Mouse (Mus musculus) natural killer cell, adult 2 months (primary cell): Measurements from ENCODE around the gene Msx3.

ENCODE experiments used
- DNase-seq, 2 experiments: peaks; one replicate each; pipeline ENCODE4 v3.0.0; 2022; ENCODE audit warnings: low spot score in 2 of 2

The Msx3 gene

DNA sequence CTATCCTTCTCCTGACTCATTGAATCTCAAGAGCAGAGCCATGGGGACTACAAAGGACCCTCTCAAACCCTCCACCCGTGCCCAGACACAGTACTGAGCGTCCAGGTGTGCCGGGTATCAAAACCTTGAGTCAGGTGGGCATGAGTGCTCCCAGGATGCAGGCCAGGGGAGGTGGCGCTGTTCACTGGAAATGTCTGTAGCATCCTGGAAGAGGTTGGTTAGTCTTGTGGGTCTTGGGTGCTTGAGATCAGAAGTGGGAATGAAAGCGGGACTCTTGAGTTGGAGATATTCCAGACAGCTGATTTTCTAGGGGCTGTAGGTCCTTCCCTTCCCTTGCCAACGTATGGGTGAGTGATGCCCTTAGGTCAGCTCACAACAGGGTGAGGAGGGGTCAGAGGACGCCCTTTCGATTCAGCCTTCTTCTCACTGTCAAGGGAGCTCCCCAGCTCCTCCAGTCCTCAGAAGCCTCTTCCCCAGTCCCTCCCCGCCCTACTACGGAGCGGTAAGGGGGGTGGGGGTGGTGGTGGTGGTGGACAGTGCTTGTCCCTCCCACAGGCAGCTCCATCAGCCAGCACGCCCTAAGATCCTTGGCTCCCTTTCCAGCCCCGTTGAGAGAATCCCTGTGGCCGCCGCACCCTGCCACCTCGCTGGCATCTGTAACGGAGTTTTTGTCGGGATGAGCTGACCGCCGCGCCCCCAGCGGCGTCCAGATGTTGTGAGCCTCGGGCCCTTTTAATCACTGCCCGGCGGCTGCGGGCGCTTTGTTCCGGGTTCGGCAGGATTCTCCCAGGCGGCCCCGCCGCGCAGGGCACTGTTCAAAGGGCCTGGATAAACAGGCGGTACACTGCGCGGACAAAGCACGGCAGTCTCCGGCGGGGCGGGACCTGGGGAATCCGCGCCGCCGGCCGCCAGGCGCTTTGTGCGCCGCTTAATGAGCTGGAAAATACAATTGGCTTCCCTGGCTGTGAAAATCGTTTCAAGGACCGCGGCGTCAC is 8.8 kb upstream of the Msx3 start:
- DNase-seq = no peak

DNA sequence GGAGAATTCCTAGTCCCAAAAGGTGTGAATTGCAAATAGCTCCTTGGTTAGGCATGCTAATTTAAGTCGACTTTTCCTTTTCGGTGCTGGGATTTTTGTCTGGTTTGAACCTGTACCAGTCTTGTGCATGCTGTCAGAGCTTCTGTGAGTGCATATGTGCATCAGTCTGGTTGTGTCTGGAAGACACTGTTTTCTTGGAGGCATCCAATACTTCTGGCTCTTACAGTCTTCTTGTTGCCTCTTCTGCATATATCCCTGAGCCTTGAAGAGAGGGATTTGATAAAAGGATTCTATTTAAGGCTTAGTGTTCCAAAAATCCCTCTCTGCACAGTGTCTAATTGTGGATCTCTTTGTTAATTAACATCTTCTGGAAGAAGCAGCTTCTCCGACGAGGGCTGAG is 5.2 kb upstream of the Msx3 start:
- DNase-seq = no peak

DNA sequence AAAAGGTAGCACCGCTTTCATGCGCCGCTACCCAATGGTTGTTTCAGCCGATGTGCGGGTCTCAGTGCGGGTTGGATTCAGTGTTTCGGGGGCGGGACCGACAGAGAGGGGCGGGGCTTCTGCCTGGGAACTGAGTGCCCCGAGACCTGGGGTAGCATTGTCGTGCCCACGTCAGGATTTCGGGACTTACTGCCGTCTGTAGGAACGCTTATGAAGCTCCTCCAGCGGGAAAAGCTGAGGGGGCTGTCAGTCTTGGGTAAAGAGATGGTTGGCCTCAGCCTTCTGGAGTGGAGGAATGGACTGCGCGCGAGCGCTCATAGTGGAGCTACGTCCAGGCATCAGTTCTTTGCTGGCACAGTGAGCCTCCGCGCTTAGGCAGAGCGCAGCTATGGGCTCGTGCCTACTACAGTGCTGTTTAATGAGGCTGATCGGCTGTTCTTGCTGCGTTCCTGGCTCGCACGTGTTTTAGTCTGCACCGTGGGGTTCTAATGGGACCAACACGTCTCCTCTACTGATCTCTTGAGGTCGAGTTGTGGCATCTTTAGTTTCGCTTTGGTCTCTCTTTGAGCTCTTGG is 313 bp upstream of the Msx3 start:
- no peak for DNase-seq

DNA sequence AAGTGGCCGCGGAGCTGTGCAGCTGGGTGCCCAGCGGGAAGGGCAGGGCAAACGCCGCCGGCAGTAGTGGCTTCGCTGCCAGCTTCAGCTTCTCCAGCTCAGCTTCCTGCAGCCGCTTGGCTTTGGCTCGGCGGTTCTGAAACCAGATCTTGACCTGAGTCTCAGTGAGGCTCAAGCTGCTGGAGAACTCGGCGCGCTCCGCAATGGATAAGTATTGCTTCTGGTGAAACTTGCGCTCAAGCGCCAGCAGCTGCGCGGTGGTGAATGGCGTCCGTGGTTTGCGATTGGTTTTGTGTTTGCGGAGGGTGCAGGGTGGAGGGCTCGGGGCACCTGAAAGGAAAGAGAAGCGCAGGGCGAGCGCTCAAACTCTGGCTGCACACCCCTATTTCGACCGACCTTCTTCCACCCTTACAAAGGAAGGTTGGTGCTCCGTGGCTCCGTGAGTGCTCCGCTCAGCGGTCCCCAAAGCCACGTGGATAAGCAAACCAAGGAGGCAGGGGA is 1.0 kb downstream of the Msx3 start:
- DNase-seq = no peak

DNA sequence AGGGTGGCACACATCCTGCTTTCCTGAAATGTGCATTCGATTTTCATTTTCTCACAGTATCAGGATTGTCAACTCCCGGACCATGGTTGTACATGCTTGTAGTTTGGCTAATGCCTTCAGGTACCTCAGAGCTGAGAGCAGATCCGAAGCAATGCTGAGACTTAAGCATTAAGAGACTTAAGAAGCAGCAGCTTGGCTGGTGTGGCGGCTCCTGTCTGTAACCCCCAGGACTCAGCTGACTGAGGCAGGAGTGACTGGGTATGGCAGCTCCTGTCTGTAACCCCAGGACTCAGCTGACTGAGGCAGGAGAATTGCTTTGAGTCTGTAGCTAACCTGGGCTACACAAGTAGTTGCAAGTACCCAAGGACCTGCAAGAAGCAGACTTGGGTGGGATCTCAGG is 3.3 kb downstream of the Msx3 start:
- no peak for DNase-seq

DNA sequence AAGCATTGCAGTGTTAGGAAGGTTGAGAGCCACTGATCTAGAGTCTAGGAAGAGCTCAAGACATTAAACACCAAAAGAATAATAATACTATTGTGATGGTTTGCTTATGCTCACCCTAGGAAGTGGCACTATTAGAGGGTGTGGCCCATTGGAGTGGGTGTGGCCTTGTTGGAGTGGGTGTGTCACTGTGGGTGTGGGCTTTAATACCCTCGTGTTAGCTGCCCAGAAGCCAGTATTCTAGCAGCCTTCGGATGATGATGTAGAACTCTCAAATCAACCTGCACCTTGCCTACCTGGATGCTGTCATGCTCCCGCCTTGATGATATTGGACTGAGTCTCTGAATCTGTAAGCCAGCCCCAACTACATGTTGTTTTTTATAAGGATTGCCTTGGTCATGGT is 6.2 kb downstream of the Msx3 start:
- DNase-seq = no peak

DNA sequence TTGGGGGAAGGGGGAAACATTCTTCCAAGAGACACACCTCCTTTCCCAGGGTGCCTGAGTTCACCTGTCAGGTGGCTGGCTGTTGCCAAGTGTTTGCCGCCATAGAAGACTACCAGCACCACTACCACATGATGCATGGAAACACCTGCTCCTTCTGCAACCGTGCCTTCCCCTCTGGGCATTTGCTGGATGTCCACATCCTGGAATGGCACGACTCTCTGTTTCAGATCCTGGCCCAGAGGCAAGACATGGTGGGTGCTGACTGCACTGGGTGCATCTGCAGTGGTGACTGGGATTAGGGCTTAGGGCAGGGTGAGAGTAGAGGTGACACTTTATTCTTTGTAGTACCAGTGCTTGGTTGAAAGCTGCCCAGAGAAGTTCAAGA is 11.7 kb downstream of the Msx3 start:
- DNase-seq = no peak

DNA sequence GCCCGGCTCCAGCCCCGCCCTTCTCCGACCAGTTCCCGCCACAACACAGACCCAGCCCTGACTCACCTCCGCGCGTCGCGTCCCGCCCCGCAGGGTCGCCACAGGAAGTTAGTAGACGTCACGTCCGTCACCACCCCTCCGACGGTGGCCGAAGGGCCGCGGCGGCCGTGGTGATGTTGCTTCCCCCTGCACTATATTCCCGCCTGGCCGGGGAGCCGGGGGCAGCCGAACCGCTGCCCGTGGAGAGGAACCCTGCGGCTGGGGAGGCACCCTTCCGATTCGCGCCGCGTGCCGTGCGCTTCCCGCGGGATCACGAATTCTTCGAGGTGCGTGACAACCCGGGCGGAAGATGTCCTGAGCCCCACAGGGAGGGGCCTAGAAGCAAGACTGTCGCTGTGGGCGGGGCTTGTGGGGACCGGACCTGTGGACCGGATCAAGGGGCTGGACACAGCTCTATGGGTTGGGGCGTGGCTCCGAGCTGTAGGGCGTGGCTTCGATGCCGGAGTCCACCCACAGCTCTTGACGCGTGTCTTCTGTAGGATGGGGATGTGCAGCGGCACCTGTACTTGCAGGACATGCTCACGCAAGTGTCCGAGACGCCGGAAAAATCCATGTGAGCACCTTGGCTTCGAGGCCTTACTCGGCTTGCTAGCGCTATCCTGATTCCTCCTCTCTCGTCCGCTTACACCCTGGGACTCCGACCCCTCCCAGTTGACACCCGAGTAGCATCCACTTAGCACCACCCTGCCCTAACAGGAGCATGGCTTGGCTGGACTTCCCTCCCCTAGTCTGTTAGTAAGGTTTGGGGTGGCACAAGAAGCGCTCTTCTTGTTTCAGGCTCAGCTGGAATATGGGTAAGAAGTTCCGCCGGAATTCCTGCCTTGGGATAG is 12.4 kb downstream of the Msx3 start, which contains the start of the genes Zfp511 and Tubgcp2:
Zfp511 (plus strand) TSS at position 111 of the 890 bp plus-strand sequence.
Tubgcp2 (minus strand) TSS at position 389 of the 890 bp plus-strand sequence.
- peak; percentile 93 to 95 for DNase-seq

DNA sequence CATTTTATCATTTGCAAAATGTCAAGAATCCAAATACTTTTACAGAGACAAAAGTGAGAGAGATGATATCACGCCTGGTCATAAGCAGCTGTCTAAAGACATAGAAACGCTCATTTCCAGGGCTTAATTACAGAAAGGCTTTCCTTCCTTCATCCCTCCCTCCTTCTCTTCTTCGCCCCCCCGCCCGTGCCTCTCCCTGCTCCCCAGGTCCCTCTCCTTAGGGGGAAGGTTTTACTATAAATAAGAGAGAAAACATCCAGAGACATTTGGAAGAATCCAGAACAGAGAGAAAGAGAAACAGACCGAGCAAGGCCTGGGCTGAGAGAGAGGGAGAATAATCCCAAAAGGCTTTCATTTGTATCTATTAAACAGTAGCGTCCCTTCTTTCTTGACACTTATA is 13.4 kb downstream of the Msx3 start:
- no peak for DNase-seq

DNA sequence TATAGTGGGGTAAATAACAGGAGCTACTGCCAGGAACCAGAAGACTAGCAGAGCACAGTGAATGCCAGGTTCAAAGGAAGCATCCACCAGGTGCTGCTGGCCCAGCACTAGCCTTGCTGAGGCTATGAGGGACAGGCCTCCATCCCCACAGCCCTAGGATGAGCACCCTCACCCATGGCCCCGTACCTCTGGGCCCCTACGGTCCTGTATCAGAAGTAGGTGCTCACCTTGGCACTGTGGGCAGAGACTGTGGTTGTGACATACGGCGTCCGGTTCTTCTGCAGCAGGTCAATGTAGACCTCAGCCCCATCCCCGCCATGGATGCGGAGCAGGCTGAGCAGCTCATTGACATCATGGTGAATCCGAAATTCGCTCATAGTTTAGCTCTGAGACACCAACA is 15.5 kb downstream of the Msx3 start:
- DNase-seq = no peak

DNA sequence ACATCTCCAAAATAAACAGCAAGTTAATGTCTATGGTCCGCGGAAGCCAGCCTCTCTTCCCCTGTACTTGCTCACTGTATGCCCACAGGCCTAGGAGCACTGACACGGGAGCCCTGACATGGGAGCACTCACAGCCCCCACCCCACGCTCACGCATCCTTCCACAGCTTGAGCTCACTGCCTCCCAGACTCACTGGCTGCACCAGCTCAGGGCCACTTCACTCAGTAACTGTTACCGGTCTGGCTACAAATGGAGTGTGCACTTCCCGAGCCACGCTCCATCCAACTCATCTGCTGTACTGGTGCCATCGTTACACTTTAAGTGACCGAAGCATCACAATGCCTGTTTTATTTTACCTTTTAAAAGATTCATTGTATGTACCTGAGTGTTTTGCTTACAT is 16.5 kb downstream of the Msx3 start:
- no peak for DNase-seq

DNA sequence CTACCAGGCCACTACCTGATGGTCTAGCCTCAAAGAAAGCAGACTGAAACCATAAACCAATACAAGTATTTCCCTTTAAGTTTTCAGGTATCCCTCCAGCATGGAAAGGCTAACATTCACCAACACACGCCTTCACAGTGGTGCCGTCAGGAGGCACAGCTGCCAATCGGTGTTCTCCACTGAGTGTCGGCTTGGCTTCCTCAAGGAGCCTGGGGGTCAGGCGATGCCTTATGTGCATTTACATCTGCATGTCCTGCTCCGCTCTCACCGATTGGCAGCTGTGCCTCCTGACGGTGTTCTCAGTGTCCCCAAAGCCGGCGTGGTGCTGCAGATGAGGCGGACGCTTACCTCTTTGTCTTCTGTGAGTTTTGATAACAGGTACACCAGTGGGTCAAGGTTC is 17.1 kb downstream of the Msx3 start:
- DNase-seq = no peak

DNA sequence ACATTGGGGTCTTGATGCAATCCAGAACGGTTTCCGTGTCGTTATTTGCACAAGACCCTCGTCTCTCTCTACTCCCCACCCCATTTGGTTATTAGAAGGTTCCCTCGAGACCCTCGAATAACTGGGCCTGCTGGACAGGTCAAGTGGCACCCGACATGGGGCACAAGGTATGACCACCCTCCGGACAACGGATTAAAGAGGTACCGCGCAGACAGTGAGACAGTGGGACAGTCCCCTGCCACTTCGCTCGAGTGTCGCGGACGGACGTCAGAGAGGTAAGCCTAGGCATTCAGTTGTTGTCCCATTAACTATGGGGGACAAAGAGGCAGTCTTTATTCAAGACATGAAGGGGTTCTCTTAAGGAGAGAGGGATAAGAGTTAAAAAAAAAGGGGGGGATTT is 37.6 kb downstream of the Msx3 start:
- no peak for DNase-seq

DNA sequence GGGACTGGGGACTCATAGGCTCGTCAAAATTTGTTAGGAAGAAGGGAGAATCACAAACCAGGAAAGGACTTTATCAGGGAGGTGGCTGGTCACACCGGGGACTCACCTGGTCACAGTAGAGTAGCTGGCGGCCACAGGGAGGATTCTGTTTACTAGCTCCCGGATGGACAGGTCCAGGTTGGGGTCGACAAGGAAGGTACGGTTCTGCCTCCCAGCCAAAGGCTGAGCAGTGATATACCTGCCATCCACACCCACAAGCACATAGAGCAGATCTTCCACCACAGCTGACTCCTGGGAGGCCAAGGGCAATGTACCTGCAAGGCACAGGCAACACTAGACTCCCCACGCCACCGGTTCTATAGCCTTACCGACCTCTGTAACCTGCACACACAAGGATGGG is 41.1 kb downstream of the Msx3 start:
- DNase-seq = peak in 1 of 2 experiments; percentile 0

DNA sequence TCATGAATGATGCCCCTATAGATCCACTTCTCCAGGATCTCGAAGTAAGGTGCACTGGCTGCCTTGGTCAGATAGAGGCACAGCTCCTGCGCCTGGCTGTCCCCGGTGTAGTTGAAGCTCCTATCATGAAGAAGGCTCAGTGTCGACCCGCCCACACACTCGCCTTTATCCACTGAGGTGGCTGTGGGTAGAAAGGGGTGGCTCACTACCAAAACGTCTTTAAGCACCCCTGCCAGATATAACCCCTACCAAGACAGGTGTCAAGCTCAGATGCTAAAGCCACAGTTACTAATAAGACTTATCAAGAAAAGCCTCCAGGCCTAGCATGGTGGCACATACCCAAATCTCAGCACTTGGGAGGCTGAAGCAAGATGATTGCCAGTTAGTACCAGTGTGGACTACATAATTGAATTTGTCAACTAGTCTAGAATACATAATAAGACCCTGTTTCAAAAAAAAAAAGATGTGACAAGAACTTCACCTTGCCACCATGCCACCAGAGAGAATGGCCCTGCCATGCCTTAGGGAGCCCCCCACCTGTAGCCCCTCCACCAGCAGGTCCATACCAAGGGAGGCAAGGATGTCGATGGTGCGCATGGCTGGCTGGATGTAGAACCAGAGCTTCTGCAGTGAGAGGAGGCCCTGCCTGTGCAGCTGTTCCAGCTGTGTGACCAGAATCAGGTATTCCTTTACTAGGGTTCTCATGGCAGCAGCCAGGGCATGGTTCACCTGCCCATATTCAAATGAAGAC is 41.9 kb downstream of the Msx3 start:
- no peak for DNase-seq

DNA sequence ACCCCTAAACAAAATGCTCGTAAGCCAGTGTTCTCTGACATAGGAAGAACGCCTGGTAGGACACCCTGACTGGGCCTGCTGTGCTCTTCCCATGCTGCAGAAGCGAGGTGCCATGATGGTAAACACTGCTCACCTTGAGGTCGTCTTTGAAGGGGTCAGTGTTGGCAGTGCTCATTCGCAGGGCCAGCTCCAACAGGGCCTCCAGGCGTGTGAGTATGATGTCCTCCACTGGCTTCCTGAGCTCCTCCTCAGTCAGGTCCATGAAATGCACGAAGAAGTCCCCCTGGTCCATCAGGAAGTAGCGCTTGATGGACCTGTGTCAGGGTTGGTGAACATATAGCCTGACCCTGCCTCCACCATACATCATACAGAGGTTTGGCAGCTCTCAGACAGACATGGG is 44.2 kb downstream of the Msx3 start:
- no peak for DNase-seq

DNA sequence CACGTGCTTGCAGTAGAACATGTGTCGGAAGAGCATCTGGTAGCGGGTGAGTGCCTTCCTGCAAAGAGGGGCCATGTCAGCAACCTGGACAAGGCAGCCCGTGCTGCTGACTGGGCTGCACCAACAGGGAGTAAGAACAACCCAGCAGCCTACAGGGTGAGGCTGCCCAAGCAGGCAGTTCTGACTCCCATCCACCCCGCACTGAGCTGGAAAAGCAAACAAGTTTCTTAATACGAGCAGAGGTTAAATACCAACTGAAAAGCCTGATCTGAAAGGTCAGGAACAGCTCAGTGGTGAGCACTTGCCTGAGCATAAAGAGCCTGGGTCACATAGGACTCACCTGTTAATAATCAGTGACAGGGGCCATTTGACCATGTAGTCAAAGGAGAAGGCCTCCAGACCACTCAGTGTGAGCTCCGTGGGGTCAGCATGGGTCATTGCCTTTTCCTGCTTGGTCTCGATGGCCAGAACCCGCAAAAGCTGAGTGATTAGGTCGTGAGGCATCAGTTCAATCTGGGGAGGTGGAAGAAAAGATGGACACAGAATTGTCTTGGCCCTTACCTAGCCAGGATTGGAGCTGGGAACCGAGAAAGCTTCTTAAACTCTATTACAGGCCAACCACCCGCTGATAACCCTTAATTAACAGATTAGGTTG is 47.7 kb downstream of the Msx3 start:
- no peak for DNase-seq

DNA sequence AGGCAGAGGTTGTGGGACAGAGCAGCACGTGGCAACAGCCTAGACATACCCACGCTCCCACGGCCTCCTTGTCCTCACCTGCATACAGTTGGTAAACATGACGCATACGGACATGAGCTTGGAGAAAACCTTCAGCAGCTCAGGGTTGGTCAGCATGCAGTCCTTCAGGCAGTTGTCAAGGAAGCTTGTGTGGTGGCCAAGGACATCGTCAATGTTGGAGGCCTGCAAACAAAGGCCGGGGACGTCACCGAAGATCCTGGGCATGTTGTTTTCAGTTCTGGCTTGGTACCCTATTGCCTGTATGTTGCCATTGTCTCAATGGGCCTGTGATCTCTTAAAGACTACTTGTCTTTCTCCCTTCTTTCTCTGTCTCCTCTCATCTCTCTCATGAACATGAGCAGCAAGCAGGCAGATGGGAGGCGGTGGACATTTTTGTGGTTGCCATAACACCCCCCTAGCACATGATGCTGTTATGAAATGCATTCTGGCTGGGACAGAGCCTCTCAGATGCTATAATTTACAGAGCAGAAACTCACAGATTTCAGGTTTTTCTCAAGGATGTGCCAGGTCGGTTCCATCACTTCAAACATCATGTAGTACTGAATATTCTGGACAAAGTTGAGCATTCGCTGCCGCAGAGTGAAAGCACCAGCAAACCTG is 50.1 kb downstream of the Msx3 start:
- no peak for DNase-seq
